In genomic region chr1:150145049-150145448, GRCm38 (mm10) we compare ENCODE assay signal across 17 mouse cellular contexts. TPM values are rescaled to one million over a fixed set of nuclear protein-coding genes. Genes with fewer than 3 reads are reported as not detected.
DNase-seq lines count a peak whose midpoint lies in the region; ATAC-seq and TF ChIP-seq lines count a peak whose summit lies in the region.
"Had no signal": no experiment of that assay in that cellular context is flagged by ENCODE, and none has a peak within 500 bp of the region (broad histone marks: within the 10 kb centered on the region; RNA-seq: fewer than 3 reads in every experiment).

No protein-coding gene starts in this region.

- TF ChIP-seq POLR2A in lung, adult 2 months (IDR thresholded peaks at IDR 0.05; ENCODE audit: borderline replicate concordance, extremely low read depth, low read depth, low read length): no peak

- POLR2A ChIA-PET in Patski (lab: Charles Lee): no interaction called here

- peak; percentile 18 for DNase-seq in lung, postnatal 36 days
- DNase-seq in lung, adult 2 months: no peak
- no peak for DNase-seq in Patski (ENCODE audit: low read depth, low spot score)
- peak; percentile 69 to 71 for DNase-seq in adrenal gland, postnatal 36 days
- DNase-seq in layer of hippocampus, adult 9-11 months: no peak
- DNase-seq in right cerebral cortex, postnatal 14 days: no peak
- no peak for DNase-seq in spleen, adult 18-20 months
- DNase-seq: retina, postnatal 1 day had no signal

- TF ChIP-seq CTCF in lung, adult 2 months (IDR thresholded peaks at IDR 0.05; ENCODE audit: insufficient read depth, low read length): no peak
- no peak for TF ChIP-seq CTCF in Patski (IDR thresholded peaks at IDR 0.05)

- WGBS in lung, adult 2 months: 74% methylated on average over 8 of the region's 8 CpGs

- H3K4me3 ChIP-seq in lung, adult 2 months (replicated peaks; ENCODE audit: extremely low read depth, low read depth, low read length): no peak overlapping the region
- H3K4me3 ChIP-seq: embryonic facial prominence, embryonic 12.5 days; forebrain, embryonic 10.5 days; heart, embryonic 15.5 days; left cerebral cortex, adult 2 months; limb, embryonic 13.5 days; liver, embryonic 15.5 days; neural tube, embryonic 13.5 days had no signal

- in situ Hi-C loops in Patski (cut with MboI; ENCODE audit: low pct_unique_long_range_greater_than_20kb): no loop called here

- CTCF ChIA-PET in Patski (lab: Charles Lee): interaction anchor here (1.5 kb wide), 1 partner anchor 10 kb away, joined by 3 read pairs; no protein-coding TSS in a partner anchor

- peak; percentile 80 for ATAC-seq in Patski
- ATAC-seq: inflammation-experienced regulatory T-cells, adult 6 months had no signal

- no peaks in the 10 kb centered on the region for H3K4me1 ChIP-seq in lung, adult 2 months (ENCODE audit: control insufficient read depth, insufficient read depth, low read length)
- H3K4me1 ChIP-seq: embryonic facial prominence, embryonic 12.5 days; forebrain, embryonic 10.5 days; heart, embryonic 15.5 days; limb, embryonic 13.5 days; liver, embryonic 15.5 days; neural tube, embryonic 13.5 days had no signal

- H3K27me3 ChIP-seq in Patski: no peaks in the 10 kb centered on the region
- H3K27me3 ChIP-seq: embryonic facial prominence, embryonic 12.5 days; heart, embryonic 15.5 days; limb, embryonic 13.5 days; liver, embryonic 15.5 days; neural tube, embryonic 13.5 days had no signal

RNA-seq across cellular contexts. Expression of gene Ptgs2, which starts 45.2 kb away (rescaled TPM):
- polyA plus RNA-seq in lung, adult 2 months (2012; rRNA removed): 2.7 and 3.4 TPM in 2 replicates
- polyA plus RNA-seq in Patski (2021): 2.4 TPM
- 1 to 10 TPM; 1.2 to 1.3 TPM for total RNA-seq in adrenal gland, postnatal 36 days (2021)
- total RNA-seq: megakaryocyte-erythroid progenitor cell, adult 5-6 weeks had no signal
- polyA plus RNA-seq: forebrain, embryonic 10.5 days; inflammation-experienced regulatory T-cells, adult 6 months; liver, embryonic 15.5 days had no signal

Comparison
In these comparisons a context has a peak if more than half of its experiments do, and no peak if none do; other contexts are left out.
1. DNase-seq: peak in lung, postnatal 36 days (single experiment) and adrenal gland, postnatal 36 days (2 of 2); none in lung, adult 2 months (single experiment), Patski (single experiment), layer of hippocampus, adult 9-11 months (single experiment), right cerebral cortex, postnatal 14 days (single experiment) and spleen, adult 18-20 months (0 of 2).